Mouse (Mus musculus) kidney, adult 18-20 months (tissue): ENCODE measurements at regions not wholly inside any gene's neighbourhood (a gene's known extent, or its start where the extent isn't known, plus 50 kb on each side); places are given as distances from the start of the nearest gene placed in this dataset.
"Not testable (repeated sequence)": the region's sequence is repeated elsewhere in the genome, so short reads cannot be mapped to it uniquely, and the experiment has no call there.

Experiments used
- DNase-seq: peaks from one replicate; pipeline ENCODE4 v3.0.0; 2021

DNA sequence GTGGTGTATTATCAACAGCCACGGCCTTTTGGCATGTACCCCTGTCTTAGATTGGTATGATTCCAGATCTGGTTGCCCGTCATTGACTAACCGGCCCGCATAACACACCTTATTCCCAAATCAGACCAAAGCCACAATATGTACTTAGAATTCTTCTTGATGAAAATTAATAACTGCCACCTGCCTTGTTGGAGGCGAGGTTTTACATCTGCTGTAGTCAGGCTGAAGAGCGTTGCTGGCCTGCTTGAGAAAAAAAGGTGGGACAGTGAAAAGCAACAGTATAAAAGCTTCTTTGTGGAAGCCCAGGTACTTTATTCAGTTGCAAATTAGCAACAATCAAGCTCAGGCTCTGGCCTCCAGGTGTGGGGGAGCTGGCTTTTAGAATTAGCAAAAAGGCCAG, 223.6 kb upstream of the Car8 start:
- not testable (repeated sequence) for DNase-seq

- DNase-seq = no peak
Observed at GRCm38 (mm10) chr4:8454346-8454745, 215.5 kb upstream of the Car8 start.

DNA sequence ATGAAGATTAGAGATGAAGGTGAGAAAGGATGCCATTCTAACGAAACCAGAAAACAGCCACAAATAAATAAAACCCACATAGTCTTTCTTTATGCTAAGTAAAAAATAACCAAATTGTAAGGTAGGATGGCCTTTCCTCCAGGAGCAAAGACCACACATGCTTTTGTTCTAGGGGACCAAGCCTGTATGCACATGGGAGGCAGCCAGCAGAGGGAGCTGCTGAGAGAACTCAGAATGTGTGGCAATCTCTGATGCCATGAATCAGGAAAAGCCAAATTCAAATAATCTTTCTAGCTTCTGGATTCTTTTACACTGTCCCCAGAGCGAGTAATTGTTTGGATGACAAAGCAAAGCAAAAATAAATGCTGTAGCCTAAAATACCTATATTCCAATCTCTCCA, 193.6 kb upstream of the Car8 start:
- peak; percentile 30 for DNase-seq

GRCm38 (mm10) chr4:8431032-8431332, 192.1 kb upstream of the Car8 start:
- DNase-seq = no peak

DNA sequence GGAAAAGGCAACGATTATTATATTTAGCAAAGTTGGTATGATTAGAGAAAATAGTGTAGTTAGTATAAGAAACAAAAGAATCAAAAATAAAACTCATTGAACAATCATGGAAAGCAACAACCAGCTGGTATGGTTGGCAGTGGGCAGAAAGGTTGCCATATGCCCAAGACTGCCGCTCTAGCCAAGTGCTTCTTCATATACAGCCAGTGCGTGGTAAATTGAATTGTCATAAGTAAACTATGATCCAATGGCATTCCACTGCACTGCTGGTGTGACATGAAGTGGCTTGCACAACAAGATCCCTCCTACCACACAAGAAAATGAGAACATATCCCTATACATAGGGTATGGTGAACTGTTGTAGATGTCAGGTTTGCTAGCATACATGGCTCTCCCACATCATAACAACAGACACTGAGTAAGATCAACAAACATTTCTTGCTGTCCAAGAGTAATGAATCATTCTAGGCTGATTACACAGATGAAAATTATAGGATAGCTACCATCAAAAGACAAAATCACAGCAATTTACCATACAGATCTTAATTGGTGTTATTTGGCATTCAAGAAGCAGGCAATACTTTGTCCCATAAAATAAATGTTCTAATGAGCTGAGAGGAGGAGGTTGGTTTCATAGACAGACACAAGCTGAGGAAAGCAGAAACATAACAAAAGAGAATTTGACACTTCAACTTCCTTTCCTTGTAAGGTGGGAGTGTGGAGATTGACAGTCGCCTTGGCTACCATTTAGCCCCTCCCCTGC, 191.6 kb upstream of the Car8 start:
- DNase-seq = no peak

GRCm38 (mm10) chr4:8429771-8430170, 190.9 kb upstream of the Car8 start:
- DNase-seq = no peak

GRCm38 (mm10) chr4:8428629-8429523, 190.0 kb upstream of the Car8 start:
- no peak for DNase-seq

GRCm38 (mm10) chr4:8427812-8428211, 189.0 kb upstream of the Car8 start:
- no peak for DNase-seq

DNA sequence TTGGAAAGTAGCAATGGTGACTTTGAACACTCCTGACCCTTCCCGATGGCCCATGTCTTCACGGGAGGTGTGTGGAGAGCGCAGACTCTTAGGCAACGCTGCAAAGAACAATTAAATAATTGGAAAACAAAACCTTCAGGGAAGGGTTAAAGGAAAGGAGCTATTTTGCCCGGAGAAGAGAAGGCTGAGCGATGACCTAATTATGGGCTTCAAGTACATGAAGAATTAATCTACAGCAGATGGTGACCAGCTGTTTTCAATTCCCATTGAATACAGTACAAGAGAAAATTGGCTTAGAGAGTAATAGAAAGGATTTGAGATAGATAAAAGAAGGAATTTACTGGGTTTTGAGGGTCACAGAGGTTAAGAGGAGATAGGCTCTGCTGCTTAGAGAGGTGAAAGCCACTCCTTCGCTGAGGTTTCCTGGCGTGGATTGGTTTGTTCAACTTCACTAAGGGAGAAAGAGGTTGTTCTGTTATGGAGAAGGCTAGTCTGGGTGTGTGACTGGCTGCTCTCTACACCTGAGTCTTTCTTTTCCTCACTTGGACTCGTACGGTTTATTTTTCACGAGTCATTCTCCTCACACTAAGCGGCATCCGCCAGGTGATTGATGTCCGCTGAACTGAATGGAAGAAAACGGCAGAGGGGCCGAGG, 184.7 kb upstream of the Car8 start:
- DNase-seq = no peak

DNA sequence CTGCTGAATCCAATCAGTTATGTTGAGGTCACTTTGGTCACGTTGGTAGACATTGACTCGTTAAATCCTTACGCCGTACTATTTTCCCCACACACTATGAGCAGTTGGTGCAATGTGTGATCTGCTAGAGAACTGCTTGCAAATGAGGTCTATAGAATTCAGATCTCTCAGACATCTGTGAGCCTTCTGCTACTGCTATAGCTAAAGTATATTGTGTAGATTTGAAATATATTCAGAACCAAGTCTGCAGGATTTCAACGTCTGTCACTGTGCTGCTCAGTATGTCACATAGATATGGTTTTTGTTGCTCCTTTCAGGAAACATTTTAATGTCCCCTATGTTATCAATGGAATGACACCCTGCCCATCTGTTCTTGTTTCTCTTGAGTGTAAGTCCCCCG, 182.4 kb upstream of the Car8 start:
- DNase-seq = no peak

DNA sequence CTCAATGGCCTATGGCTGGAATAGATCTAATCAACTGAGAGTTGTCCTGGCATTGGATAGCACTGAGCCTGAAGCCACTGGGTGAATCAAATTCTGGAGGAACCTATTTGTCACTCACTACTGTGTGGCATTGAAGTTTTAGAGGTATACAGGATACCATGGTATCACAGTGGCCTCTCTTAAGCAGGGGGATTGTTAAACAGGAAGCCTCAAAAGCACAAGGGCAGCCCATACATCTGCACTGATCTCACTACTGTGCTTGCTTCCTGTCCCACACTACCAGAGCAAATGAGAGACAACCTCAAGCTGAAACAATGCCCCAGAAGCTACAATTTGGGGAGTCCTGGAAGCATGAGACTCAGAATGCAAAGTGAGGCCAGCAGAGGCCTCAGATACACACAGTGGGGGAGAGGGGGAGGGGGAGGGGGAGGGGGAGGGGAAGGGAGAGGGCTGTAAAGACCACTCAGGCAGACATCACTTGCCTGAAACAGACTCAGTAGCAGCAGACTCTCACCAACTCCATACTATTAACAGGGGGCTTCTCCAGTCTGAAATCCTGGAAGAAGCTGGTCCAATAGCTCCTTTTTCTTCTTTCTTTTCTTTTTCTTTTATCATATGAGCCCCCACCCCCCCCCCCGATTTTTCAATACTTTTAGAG, 179.7 kb upstream of the Car8 start:
- DNase-seq = no peak

DNA sequence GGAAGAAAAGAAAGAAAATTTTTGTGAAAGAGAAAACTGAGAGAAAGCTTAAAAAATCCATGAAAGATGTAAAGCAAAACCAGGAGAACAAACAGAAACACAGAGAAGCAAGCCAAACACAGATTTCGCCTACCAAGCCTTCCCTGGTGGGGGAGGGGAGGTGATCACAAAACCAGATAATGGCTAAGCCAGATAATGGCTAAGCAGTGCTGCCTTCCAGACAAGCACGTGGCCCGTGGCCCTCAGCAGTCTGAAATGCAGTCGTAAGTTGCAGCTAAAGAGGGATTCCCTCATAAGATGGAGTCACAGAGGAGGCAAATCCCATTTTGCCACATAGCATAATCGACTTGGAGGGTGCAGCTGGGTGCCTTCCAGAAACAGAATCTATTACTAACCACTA, 179.0 kb upstream of the Car8 start:
- DNase-seq = no peak

DNA sequence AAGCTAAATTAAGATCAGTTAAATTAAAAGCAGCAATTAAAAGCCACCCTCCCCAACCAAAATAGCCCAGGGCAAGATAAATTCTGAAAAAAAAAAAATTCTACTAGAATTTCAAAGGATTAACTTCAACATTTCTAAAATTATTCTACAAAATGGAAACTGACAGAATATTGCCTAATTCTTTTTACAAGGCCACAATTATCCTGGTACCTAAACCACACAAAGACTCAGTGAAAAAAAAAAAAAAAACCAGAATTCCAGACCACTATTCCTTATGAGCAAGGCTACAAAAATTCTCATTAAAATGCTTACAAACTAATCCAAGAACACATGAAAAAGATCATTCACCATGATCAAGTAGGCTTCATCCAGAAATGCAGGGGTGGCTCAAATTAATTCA, 174.5 kb upstream of the Car8 start:
- DNase-seq = no peak

DNA sequence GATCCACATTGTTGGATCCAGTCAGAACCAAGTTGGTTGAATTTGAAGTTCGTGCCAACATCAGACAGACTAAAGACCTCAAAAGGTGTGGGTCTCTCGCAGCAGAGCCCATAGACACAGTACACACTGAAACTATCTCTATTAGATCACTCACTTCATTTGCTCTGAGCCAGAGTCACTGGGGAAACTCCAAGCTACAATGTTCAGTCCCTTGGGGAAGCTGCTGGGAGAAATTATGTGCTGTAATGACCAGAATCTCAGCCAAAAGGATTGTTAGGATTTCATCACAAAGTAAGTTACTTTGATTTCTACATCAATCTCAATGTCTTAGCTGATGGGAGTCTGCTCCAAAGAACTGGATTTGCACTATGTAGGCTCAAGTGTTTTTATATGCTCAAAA, 161.2 kb upstream of the Car8 start:
- no peak for DNase-seq

DNA sequence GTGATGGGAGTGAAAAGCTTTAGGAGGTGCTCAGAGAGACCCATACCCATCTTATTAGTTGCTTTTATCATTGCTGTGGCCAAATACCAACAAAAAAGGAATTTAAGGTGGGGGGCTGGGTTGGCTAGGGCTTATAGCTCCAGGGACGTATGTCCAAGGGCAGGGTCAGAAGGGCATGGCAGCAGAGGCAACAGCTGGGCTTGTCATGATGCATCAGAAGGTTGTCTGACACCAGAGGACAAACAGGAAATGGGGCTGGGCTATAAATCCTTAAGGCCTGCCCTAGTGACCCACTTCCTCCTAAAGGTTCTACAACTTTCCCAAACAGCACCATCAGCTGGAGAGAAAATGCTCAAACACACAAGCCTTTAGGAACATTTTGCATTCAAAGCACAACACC, 160.6 kb upstream of the Car8 start:
- DNase-seq = no peak

- DNase-seq = no peak
Observed at GRCm38 (mm10) chr4:8398969-8399368, 160.1 kb upstream of the Car8 start.

DNA sequence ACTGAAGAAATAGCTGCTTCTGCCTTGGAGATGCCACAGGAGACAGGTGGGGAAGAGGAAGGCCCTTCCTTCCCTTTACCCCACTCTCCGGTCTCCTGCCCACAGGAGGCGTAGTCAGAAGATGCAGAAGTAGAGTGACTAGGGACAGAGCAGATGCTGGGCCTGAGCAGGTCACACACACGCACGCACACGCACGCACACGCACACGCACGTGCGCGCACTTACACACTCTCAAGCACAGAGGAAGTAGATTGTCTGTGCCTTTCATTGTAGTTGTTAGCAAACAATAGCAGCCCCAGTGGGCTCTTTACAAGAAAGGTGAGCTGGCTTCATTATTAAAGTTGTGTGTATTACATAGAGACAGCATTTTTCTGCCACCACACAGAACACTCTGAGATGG, 144.3 kb upstream of the Car8 start:
- DNase-seq = no peak

DNA sequence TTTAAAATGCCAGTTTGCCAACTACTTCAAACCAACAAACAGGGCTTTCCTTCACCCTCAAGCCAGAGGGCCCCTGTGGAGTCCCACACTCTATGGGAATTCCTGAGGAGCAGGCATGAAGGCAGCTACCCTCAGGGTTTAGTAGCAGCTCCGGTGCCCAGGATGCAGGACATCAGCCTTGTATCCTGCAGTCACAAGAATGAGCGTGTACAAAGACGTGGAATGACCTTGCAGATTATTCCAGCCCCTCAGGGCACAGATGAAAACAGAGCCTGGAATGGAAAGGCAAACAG, 143.2 kb upstream of the Car8 start:
- no peak for DNase-seq

DNA sequence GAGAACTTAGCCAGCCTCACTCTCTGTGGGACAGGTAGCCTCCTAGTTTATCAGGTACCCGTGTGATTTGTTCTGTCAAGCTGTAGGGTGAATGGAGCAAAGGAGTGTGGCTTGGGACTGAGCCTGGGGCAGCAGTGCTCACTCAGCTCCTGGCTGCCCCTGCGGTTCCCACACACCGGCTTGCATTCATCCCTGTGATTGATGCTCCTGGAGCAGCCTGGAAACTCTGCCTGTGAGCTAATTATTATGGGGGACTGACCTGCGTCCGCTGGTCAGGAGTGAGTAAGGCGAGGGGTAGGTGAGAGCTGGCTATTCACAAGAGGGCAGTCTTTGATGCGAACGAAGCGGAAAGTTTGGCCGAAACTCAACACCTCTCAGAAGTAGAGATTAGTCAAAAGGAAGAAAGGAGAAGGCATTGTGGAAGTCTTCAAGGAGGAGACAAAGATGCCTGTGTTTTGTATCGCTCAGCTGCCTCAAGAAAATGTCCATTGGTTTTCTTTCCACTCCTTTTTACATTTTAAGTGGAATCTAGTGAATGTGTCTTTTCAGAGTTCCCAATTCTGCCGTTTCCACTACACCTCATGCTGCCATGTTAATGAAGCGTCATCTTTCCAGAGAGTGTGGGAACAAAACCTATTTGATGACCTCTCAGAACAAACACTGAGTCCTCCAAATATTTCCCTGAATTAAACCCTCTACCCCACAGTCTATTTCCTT, 142.7 kb upstream of the Car8 start:
- no peak for DNase-seq

DNA sequence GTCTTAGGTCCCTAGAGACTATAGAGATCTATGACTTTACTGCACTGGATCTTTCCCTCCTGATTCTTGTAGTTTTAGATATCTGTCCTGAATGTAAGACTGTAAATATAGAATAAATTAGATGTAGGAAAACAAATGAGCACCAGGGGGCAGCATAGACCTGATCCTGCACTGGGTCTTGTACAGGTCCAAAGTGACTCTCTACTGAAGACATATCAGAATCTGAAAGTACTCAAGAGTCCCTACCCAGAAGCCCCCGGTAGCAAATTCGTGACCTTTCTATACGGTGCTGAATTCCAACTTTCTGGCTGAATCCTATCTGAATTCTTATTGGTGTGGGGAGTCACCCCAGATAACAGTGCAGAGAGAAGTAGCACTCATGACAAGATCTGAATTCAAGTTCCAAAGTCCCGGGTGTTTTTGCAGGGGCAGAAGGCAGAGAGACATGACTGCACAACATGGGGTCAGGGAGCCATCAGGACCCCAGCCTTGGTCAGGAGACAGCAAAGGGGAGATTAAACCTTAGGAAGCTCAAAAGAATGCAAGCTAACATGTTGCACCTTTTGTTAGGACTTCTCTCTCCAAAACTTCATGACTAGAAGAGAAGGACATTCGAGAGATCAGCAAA, 142.0 kb upstream of the Car8 start:
- DNase-seq = peak; percentile 44

- DNase-seq = no peak
Observed at GRCm38 (mm10) chr4:8374737-8375489, 136.1 kb upstream of the Car8 start.

GRCm38 (mm10) chr4:8374061-8374460, 135.2 kb upstream of the Car8 start:
- DNase-seq = no peak
